Mouse (Mus musculus) adrenal gland, postnatal 25 days (tissue): ENCODE measurements around the gene Ajap1. TPM values are rescaled to one million over a fixed set of nuclear protein-coding genes. Genes with fewer than 3 reads are reported as not detected.

Source experiments
- DNase-seq: peaks from one replicate; pipeline ENCODE4 v3.0.0; 2021; ENCODE audit warnings: mixed read lengths
- total RNA-seq: library from RNA; stranded (reverse); gene quantifications from 2 replicates; pipeline ENCODE4 v1.2.3, GENCODE M21; 2021

The Ajap1 gene
- total RNA-seq, 1 experiment from 2014 or later, result 13.4 TPM

GRCm38 (mm10) chr4:153451516-153451915 lies 31.1 kb downstream of the Ajap1 start:
- DNase-seq, result peak; percentile 38

- DNase-seq, result peak; percentile 35
Measured at GRCm38 (mm10) chr4:153442522-153442921, 40.1 kb downstream of the Ajap1 start.

GRCm38 (mm10) chr4:153439868-153440267 lies 42.7 kb downstream of the Ajap1 start:
- DNase-seq, result no peak

GRCm38 (mm10) chr4:153439031-153439430 lies 43.6 kb downstream of the Ajap1 start:
- DNase-seq, result no peak

- peak; percentile 35 for DNase-seq
Measured at GRCm38 (mm10) chr4:153437196-153437595, 45.4 kb downstream of the Ajap1 start.

- DNase-seq, result no peak
Measured at GRCm38 (mm10) chr4:153435917-153436316, 46.7 kb downstream of the Ajap1 start.

- DNase-seq, result no peak
Measured at GRCm38 (mm10) chr4:153429971-153430370, 52.6 kb downstream of the Ajap1 start.

GRCm38 (mm10) chr4:153425961-153426656 lies 56.5 kb downstream of the Ajap1 start:
- DNase-seq, result peak; percentile 24

- no peak for DNase-seq
Measured at GRCm38 (mm10) chr4:153424324-153424723, 58.3 kb downstream of the Ajap1 start.

GRCm38 (mm10) chr4:153417926-153418325 lies 64.7 kb downstream of the Ajap1 start:
- DNase-seq, result peak; percentile 60

GRCm38 (mm10) chr4:153417164-153417896 lies 65.3 kb downstream of the Ajap1 start:
- no peak for DNase-seq

- DNase-seq, result no peak
Measured at GRCm38 (mm10) chr4:153416111-153416510, 66.5 kb downstream of the Ajap1 start.

GRCm38 (mm10) chr4:153398421-153398820 lies 84.2 kb downstream of the Ajap1 start:
- no peak for DNase-seq

GRCm38 (mm10) chr4:153387478-153387877 lies 95.1 kb downstream of the Ajap1 start:
- DNase-seq, result no peak

GRCm38 (mm10) chr4:153381433-153381832 lies 101.2 kb downstream of the Ajap1 start:
- DNase-seq, result no peak

- no peak for DNase-seq
Measured at GRCm38 (mm10) chr4:153380885-153381284, 101.7 kb downstream of the Ajap1 start.

GRCm38 (mm10) chr4:153377981-153378380 lies 104.6 kb downstream of the Ajap1 start:
- no peak for DNase-seq

GRCm38 (mm10) chr4:153374233-153374632 lies 108.4 kb downstream of the Ajap1 start:
- DNase-seq, result no peak

- no peak for DNase-seq
Measured at GRCm38 (mm10) chr4:153373125-153373524, 109.5 kb downstream of the Ajap1 start.

- no peak for DNase-seq
Measured at GRCm38 (mm10) chr4:153368620-153369159, 113.9 kb downstream of the Ajap1 start.

- no peak for DNase-seq
Measured at GRCm38 (mm10) chr4:153360868-153361545, 121.6 kb downstream of the Ajap1 start.

GRCm38 (mm10) chr4:153358243-153358550 lies 124.4 kb downstream of the Ajap1 start:
- no peak for DNase-seq
